Mouse (Mus musculus) G1E (cell line): ENCODE results near the gene Rps12. TPM values are rescaled to one million over a fixed set of nuclear protein-coding genes. Genes with fewer than 3 reads are reported as not detected.

Experiments used
- ATAC-seq: 2 replicates; pipeline ENCODE4 v1.8.0; 2016; ENCODE audit warnings: mild to moderate bottlenecking; ENCODE audit not compliant: insufficient number of reproducible peaks, poor library complexity, low FRiP score, severe bottlenecking; ENCODE audit errors: extremely low read depth
- DNase-seq: peaks from one replicate; pipeline ENCODE4 v3.0.0; 2012; ENCODE audit warnings: low spot score
- H3K27me3 ChIP-seq: 2 replicates; pipeline ENCODE4 v1.6.1; 2012; ENCODE audit warnings: mild to moderate bottlenecking, low read length, inconsistent platforms; ENCODE audit not compliant: insufficient read depth
- H3K36me3 ChIP-seq: replicated peaks from 2 replicates; pipeline ENCODE3; 2012; ENCODE audit warnings: mild to moderate bottlenecking, inconsistent platforms
- H3K4me1 ChIP-seq: 2 replicates; pipeline ENCODE4 v1.6.1; 2012; ENCODE audit warnings: low read depth, low read length, inconsistent platforms, mixed read lengths; ENCODE audit not compliant: insufficient read depth
- H3K4me3 ChIP-seq: 2 replicates; pipeline ENCODE4 v1.5.1; 2012; ENCODE audit warnings: low read depth, mild to moderate bottlenecking, inconsistent platforms, low read length, moderate library complexity, mixed read lengths
- H3K9me3 ChIP-seq: replicated peaks from 2 replicates; pipeline ENCODE4 v1.6.1; 2012; ENCODE audit warnings: inconsistent platforms
- CTCF ChIP-seq: IDR thresholded peaks from 2 replicates; pipeline ENCODE4 v1.5.1; 2012; ENCODE audit warnings: low read depth, low read length, inconsistent platforms, mixed read lengths
- GATA1 ChIP-seq: IDR thresholded peaks from 2 replicates; pipeline ENCODE4 v1.6.1; 2012; ENCODE audit warnings: borderline replicate concordance, low read length, inconsistent platforms, mixed read lengths
- GATA2 ChIP-seq: IDR thresholded peaks from 2 replicates; pipeline ENCODE4 v1.6.1; 2012; ENCODE audit warnings: low read depth, low read length, inconsistent platforms, borderline replicate concordance
- POLR2AphosphoS5 ChIP-seq: IDR thresholded peaks from 2 replicates; pipeline ENCODE4 v1.6.1; 2012; ENCODE audit warnings: low read depth, low read length, inconsistent platforms; ENCODE audit not compliant: insufficient replicate concordance
- TAL1 ChIP-seq: conservative IDR thresholded peaks from 2 replicates; pipeline ENCODE4 v1.6.1; 2012; ENCODE audit warnings: low read depth, low read length, inconsistent platforms, mixed read lengths
- polyA plus RNA-seq: library from polyadenylated mRNA; stranded (reverse); fragments of >175 nt; gene quantifications from 2 replicates; pipeline ENCODE4 v1.2.3, GENCODE M21; 2012
- total RNA-seq, 2 experiments: library from RNA; stranded (forward) in 1 of 2; stranded (reverse) in 1 of 2; fragments of 200-1000 nt in 1 of 2; fragments of >200 nt in 1 of 2; fragmentation: Nextera tagmentation in 1 of 2; gene quantifications; 2 replicates each; pipeline ENCODE4 v1.2.3; 2014 to 2017

Gene Rps12
- total and polyA plus RNA-seq, 3 experiments = 1,558 to 2,036 (median 1,882) TPM

- Histone ChIP-seq H3K27me3 (no peaks in the 10 kb centered on the region), H3K9me3 (no peaks in the 10 kb centered on the region), H3K36me3 (peaks cover 35% of the 10 kb centered on the region), H3K4me3 (no peak overlapping the region), H3K4me1 (peaks cover 28% of the 10 kb centered on the region)
- ATAC-seq = no peak
- peak; percentile 79; the same call in 1 of the 2 replicates for TF ChIP-seq POLR2AphosphoS5
- TF ChIP-seq TAL1 = no peak
- DNase-seq = no peak
Observed at GRCm38 (mm10) chr10:23781760-23782735, 5.0 kb downstream of the Rps12 start.

GRCm38 (mm10) chr10:23780539-23781275 lies 6.4 kb downstream of the Rps12 start:
- Histone ChIP-seq H3K4me1 (peaks cover 28% of the 10 kb centered on the region), H3K36me3 (peaks cover 22% of the 10 kb centered on the region), H3K4me3 (no peak overlapping the region), H3K27me3 (no peaks in the 10 kb centered on the region), H3K9me3 (no peaks in the 10 kb centered on the region)
- no peak for DNase-seq
- 0 out of 2 replicates have a peak, but pooled peaks have one; percentile 36 for ATAC-seq
- TF ChIP-seq POLR2AphosphoS5 = peak; percentile 82; the same call in 1 of the 2 replicates
- no peak for TF ChIP-seq TAL1

GRCm38 (mm10) chr10:23777288-23777945 lies 9.7 kb downstream of the Rps12 start:
- peaks cover 7% of the 10 kb centered on the region; the same call in 1 of the 2 replicates for H3K4me1 ChIP-seq
- H3K36me3 ChIP-seq = no peaks in the 10 kb centered on the region
- 0 out of 2 replicates have a peak, but pooled peaks cover 3% of the 10 kb centered on the region for H3K27me3 ChIP-seq
- TF ChIP-seq POLR2AphosphoS5 = no peak
- no peak for TF ChIP-seq CTCF
- TF ChIP-seq TAL1 = no peak
- TF ChIP-seq GATA2 = no peak
- no peak for TF ChIP-seq GATA1
- H3K9me3 ChIP-seq = no peaks in the 10 kb centered on the region
- ATAC-seq = no peak
- DNase-seq = no peak
- no peak overlapping the region for H3K4me3 ChIP-seq

- ATAC-seq (no peak), DNase-seq (no peak)
- no peaks in the 10 kb centered on the region for H3K4me1 ChIP-seq
- H3K36me3 ChIP-seq = no peaks in the 10 kb centered on the region
- no peaks in the 10 kb centered on the region for H3K9me3 ChIP-seq
- TF ChIP-seq GATA2 (no peak), CTCF (no peak), GATA1 (no peak), POLR2AphosphoS5 (no peak), TAL1 (no peak)
- H3K4me3 ChIP-seq = no peak overlapping the region
- no peaks in the 10 kb centered on the region for H3K27me3 ChIP-seq
Observed at GRCm38 (mm10) chr10:23754166-23754565, 32.9 kb downstream of the Rps12 start.

Other genes with a start within 250 kb of the Rps12 start
- gene Slc18b1, start 9.7 kb upstream of the Rps12 start, total RNA-seq (2014; fragmentation: Nextera tagmentation) = not detected in 2 replicates
- not detected in 2 replicates for gene Slc18b1, start 9.7 kb upstream of the Rps12 start, total RNA-seq (2017)
- gene Slc18b1, start 9.7 kb upstream of the Rps12 start, polyA plus RNA-seq = not detected in 2 replicates
- gene Vnn3, start 64.2 kb upstream of the Rps12 start, total RNA-seq (2014; fragmentation: Nextera tagmentation) = not detected in 2 replicates
- not detected in 2 replicates for gene Vnn3, start 64.2 kb upstream of the Rps12 start, total RNA-seq (2017)
- gene Vnn3, start 64.2 kb upstream of the Rps12 start, polyA plus RNA-seq = not detected in 2 replicates
- not detected in 2 replicates for gene Vnn1, start 107.4 kb upstream of the Rps12 start, total RNA-seq (2014; fragmentation: Nextera tagmentation)
- gene Vnn1, start 107.4 kb upstream of the Rps12 start, total RNA-seq (2017) = 0.06 TPM in 1 of 2 replicates, not detected in the other
- gene Vnn1, start 107.4 kb upstream of the Rps12 start, polyA plus RNA-seq = not detected in 2 replicates
- not detected in 2 replicates for gene Taar1, start 133.1 kb upstream of the Rps12 start, total RNA-seq (2014; fragmentation: Nextera tagmentation)
- 0.23 TPM in 1 of 2 replicates, not detected in the other for gene Taar1, start 133.1 kb upstream of the Rps12 start, total RNA-seq (2017)
- not detected in 2 replicates for gene Taar1, start 133.1 kb upstream of the Rps12 start, polyA plus RNA-seq
- gene Taar2, start 151.3 kb upstream of the Rps12 start, total RNA-seq (2014; fragmentation: Nextera tagmentation) = not detected in 2 replicates
- gene Taar2, start 151.3 kb upstream of the Rps12 start, total RNA-seq (2017) = 0.12 TPM in 1 of 2 replicates, not detected in the other
- gene Taar2, start 151.3 kb upstream of the Rps12 start, polyA plus RNA-seq = not detected in 2 replicates
- not detected in 2 replicates for gene Taar3, start 162.3 kb upstream of the Rps12 start, total RNA-seq (2014; fragmentation: Nextera tagmentation)
- gene Taar3, start 162.3 kb upstream of the Rps12 start, total RNA-seq (2017) = 0.11 TPM in 1 of 2 replicates, not detected in the other
- gene Taar3, start 162.3 kb upstream of the Rps12 start, polyA plus RNA-seq = not detected in 2 replicates
- not detected in 2 replicates for gene Taar4, start 173.2 kb upstream of the Rps12 start, total RNA-seq (2014; fragmentation: Nextera tagmentation)
- 0.29 TPM in 1 of 2 replicates, not detected in the other for gene Taar4, start 173.2 kb upstream of the Rps12 start, total RNA-seq (2017)
- not detected in 2 replicates for gene Taar4, start 173.2 kb upstream of the Rps12 start, polyA plus RNA-seq
- gene Taar5, start 183.4 kb upstream of the Rps12 start, total RNA-seq (2014; fragmentation: Nextera tagmentation) = not detected in 2 replicates
- 0.38 TPM in 1 of 2 replicates, not detected in the other for gene Taar5, start 183.4 kb upstream of the Rps12 start, total RNA-seq (2017)
- gene Taar5, start 183.4 kb upstream of the Rps12 start, polyA plus RNA-seq = not detected in 2 replicates
- not detected in 2 replicates for gene Taar6, start 198.4 kb upstream of the Rps12 start, total RNA-seq (2014; fragmentation: Nextera tagmentation)
- gene Taar6, start 198.4 kb upstream of the Rps12 start, total RNA-seq (2017) = not detected in 2 replicates
- not detected in 2 replicates for gene Taar6, start 198.4 kb upstream of the Rps12 start, polyA plus RNA-seq
- gene Taar7a, start 206.2 kb upstream of the Rps12 start, total RNA-seq (2014; fragmentation: Nextera tagmentation) = not detected in 2 replicates
- not detected in 2 replicates for gene Taar7a, start 206.2 kb upstream of the Rps12 start, total RNA-seq (2017)
- not detected in 2 replicates for gene Taar7a, start 206.2 kb upstream of the Rps12 start, polyA plus RNA-seq
- gene Taar7b, start 212.7 kb upstream of the Rps12 start, total RNA-seq (2014; fragmentation: Nextera tagmentation) = not detected in 2 replicates
- not detected in 2 replicates for gene Taar7b, start 212.7 kb upstream of the Rps12 start, total RNA-seq (2017)
- gene Taar7b, start 212.7 kb upstream of the Rps12 start, polyA plus RNA-seq = not detected in 2 replicates
- not detected in 2 replicates for gene Taar7d, start 239.9 kb upstream of the Rps12 start, total RNA-seq (2014; fragmentation: Nextera tagmentation)
- gene Taar7d, start 239.9 kb upstream of the Rps12 start, total RNA-seq (2017) = 0.16 TPM in 1 of 2 replicates, not detected in the other
- not detected in 2 replicates for gene Taar7d, start 239.9 kb upstream of the Rps12 start, polyA plus RNA-seq